Mouse (Mus musculus): Measurements from ENCODE around the gene Rtp3.

The Rtp3 gene

DNA sequence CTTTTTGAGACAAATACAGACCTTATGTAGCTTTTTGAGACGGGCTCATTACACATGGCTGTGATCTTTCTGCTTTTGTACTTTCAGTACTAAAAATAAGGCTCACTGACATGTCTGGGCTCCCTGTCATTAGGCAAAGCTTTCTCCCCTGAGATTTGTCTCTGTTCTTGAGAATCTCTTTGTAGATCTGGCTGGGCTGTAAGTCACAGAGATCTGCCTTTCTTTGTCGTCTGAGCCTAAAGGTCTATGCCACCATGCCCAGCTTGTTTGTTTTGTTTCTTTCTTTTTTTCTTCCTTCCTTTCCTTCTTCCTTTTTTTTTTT lies 24.5 kb downstream of the Rtp3 start:
- DNase-seq = no peak

DNA sequence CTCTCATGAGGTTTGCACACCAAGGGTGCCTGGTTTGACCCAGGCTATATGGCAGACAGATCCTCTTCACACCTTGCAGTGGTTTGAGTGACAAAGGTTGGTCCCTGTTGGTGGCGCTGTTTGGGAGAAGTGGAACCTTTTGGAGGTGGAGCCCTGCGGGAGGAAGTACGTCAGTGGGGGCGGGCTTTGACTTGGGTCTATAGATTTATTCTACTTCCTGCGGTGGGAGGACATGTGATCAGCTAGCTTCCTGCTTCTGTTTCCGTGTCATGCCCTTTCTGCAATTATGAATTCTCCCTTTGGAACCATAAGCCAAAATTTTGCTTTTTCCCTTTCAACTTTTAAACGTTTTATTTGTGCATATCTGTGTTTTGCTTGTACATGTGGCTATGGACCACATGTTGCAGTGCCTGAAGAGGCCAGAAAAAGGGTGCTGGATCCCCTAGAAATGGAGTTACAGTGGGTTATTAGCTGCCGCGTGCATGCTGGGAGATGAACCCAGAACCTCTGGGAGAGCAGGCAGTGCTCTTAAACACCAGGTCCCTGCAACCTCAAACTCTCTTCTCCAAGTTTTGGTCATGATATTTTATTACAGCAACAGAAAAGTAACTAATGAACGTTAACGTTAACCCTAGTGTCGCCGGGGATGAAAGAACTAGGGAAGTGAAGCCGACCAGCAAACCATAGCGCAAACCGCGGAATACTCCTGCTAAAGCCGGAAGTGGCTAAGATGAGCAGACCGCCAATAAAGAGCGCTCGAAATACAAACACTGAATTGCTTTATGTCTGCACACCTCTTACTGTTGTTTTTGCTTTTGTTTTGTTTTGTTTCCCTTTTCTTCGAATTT lies 25.1 kb downstream of the Rtp3 start:
- peak in 1 of 2 experiments; percentile 22 for DNase-seq

DNA sequence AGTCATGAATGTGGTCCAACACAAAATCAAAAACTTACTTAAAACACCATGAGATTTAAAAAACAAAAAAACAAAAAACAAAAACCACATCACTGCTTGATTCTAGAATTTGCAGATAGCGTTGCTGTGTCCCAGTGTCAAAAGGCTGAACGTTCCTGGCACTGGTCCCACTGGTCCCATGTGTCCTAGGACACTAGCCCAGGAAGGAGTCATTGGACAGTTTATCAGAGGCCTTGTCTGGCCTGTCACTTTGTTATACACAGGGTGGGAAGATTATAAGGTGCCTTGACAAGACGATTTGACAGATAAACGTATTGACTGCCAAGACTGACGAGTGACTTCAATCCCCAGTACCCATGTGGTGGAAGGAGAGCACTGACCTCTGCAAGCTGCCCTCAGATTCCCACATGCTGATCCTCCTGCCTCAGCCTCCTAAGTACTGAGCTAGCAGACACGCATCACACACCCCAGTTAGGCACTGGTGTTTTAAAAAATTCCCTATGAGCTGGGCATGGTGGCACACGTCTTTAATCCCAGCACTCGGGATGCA lies 26.7 kb downstream of the Rtp3 start:
- no peak for DNase-seq

- no peak for DNase-seq
Measured at GRCm38 (mm10) chr9:110961386-110961785, 29.0 kb downstream of the Rtp3 start.

DNA sequence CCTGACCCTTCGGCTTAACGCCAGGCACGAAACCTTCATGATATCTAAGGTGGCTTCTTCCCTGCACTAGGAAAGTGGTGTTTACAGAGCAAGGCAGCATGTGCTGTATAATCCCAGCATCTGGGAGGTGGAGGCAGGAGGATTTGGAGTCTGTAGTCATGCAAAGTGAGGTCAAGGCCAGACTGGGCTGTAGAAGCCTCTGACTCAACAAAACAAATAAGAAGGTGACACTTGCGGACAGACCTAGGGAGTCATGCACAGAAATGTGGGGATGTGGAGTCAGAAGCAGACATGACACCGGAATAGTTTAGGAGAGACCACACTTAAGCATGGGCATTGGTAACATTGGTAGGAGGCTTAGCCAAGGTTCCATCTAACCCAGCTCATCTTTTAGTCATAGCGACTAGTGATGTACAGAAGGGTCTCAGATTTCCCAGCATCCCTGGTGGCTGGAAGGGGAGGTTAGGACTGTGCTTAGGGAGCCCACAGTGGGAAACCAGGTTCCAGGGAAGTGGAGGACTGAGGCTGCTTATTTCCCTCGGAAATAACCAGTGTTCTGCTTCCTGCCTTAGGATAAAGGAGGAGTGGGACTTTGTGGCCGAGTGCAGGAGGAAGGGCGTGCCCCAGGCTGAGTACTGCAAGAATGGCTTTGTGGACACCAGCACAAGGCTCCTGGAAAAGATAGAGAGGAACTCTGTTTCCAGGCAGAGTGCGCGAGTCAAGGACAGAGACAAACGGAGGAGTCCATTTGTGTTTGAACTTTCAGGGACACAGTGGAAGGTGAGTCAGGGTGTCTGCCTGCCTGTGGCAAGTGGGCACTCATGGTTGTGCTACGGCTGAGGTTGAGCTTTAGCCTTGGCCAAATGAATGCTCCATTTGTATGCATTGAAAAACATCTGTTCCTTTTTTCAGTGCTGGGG lies 29.9 kb downstream of the Rtp3 start:
- DNase-seq = no peak

DNA sequence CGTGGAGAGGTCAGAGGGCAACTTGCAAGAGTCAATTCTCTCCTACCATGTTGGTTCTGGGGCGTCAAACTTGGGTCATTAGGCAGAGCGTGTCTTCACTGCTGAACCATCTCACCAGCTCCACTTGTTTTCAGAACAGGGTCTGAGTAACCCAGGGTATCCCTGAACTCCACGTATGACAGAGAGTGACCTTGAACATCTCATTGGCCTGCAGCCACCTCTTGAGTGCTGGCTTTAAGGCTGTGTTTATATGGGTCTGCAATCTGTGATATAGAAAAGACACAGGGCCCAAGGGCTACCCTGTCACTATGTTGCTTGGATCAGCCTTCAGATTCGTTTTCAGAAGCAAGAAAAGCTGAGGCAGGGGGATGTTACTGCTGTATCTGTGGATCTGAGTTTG lies 30.7 kb downstream of the Rtp3 start:
- no peak for DNase-seq

DNA sequence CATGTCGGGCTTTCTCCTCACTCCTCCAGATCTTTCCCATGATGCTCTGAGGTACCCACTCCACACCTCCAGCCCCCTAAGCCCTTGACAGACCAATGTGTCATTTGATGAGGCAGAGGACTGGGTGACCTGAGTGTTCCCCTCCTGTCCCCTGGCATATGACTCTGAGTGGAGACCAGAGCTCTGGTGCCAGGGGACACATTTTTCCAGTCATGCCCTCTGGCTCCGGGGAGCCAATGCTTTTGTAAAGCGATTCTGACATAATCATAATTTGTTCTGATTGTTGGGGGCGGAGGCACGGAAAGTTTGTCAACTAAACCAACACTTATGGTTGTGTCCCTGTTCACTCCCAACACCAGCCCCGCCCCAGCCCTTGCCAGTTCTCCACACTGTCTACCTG lies 34.4 kb downstream of the Rtp3 start:
- no peak for DNase-seq

DNA sequence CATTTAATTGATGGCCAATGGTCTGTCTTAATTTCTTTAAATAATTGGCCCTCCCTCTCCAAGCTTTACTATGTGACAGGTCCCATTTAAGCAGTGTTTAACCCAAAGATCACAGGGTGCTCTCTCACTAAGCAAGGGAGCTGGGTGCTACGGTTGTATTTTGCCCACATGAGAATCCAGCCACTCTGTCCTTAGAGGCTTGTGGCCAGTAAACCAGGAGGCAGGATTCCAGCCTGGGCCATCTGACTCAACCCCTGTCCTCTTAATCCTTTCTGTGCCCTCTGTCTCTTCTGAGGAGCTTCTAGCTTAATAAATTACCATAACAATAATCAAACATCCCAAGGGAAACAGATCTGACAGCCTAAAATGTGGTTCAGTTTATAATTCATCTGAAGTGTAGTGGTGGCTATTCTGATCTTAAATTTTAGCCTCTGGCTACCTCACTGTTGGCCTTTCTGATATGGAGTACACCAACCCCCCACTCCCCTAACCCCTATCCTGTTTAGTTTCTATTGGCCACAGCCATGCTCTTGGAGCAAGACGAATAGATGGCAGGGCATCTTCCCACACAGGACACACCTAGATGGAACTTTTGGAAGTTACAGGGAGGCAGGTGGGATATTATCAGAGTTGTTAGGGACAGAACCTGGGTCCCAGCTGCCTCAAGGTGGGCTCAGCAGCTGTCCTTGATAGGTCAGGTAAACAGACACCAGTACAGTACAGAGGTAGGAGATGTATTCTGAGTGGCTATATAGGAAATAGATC lies 35.5 kb downstream of the Rtp3 start:
- DNase-seq = no peak

DNA sequence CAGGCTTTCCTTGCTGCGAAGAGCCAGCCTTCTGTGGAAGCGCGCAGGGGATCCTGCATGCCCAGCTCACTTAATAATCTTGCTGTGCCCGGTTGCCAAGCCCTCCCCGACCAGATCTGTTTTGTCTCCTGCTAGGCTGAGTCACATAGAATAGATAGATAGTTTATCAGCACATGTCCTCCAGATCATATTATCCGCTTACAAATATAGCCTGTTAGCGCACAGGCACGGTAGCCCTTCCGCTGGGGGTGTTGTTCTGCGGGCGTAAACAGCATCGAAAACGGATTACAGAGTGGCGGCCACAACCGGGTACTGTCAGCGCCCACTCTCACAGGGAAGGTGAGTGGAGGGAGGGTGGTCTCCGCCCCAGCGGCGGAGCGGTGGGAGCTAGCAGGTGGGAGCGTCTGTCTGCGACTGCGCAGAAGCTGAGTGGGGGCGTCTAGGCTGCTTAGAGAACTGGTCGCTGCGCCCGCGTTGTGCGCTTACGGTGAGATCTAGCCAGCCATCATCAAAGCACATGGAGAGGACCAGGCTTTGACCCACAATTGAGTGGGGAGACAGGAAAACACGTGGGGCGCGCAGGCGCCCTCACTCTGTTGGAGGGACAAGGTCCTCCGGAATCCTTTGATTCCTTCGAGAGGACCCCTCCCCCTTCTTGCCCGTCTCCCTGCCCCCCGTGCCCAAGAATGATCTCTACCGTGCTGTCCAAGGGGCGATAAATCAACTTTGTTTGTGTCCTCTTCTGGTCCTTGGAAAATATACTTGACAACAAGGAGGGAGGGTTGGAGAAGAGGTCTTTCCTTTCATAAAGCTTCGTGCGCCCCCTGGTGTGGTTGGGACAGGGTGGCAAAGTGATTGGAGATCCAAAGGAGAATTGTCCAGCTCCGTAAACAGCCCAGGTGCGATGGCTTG lies 36.6 kb downstream of the Rtp3 start:
- peak in 1 of 2 experiments; percentile 32 for DNase-seq

DNA sequence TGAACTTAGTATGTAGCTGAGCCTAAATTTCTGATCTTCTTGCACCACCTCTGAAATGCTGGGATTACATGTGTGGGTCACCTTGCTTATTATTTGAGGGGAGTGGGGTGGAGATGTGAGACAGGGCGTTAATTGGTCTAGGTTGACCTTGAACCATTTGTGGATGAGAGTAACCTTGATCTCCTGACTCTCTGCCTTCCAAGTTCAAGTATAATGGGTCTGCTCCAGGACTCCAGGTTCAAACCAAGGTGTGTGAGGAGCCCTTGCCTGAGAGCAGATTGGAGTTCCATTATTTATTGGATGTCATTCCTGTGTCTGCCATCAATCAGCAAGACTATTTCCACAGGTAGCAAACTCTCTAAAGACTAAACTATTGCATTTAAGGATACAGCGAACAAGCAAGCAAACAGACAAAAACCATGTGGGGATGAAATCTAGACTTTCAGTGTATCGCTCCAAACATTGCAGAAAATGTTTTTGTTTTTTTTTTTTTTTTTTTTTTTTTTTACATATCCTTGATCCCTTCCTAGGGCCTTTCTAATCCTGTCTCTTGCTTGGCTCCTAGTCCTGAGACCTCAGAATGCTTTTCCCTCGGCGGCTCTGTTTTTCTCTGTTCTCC lies 37.3 kb downstream of the Rtp3 start:
- DNase-seq = no peak

GRCm38 (mm10) chr9:110952398-110952797 lies 38.0 kb downstream of the Rtp3 start:
- no peak for DNase-seq

DNA sequence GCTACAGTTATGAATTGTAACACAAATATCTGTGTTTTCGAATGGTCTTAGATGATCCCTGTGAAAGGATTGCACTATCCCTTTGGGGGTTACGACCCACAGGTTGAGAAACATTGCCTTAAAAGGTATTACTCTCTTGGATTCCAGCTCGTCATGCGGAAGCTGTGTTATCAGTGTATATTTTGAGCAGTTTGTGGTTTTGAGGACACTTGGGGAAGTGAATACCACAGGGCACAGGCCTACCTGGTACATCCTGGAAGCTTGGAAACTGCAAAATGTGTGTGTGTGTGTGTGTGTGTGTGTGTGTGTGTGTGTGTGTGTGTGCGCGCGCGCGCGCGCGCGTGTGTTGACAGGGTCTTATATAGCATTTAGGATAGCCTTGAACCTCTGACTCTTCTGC lies 38.5 kb downstream of the Rtp3 start:
- no peak for DNase-seq

DNA sequence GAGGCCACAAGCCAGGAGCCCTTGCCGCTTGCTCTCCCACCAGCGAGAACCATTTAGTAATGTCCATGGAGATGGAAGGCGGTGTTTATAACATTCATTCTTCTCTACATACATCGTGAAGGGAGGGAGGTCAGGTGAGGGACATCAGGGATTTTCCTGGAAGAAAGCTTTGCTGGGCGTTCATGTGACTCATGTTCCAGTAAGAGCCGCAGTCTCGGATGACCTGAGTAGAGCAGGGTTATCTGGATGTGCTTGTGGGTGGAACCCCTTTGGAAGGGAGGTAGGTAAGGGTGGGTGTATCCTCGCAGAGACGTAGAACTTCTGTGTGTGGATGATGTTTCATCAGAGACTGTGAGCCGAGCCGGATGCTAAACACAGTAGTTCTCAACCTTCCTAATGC lies 39.0 kb downstream of the Rtp3 start, which contains the start of gene Lrrc2:
Gene Lrrc2, plus strand, starts transcription at position 149 of the 400 bp plus-strand sequence.
- DNase-seq = no peak

DNA sequence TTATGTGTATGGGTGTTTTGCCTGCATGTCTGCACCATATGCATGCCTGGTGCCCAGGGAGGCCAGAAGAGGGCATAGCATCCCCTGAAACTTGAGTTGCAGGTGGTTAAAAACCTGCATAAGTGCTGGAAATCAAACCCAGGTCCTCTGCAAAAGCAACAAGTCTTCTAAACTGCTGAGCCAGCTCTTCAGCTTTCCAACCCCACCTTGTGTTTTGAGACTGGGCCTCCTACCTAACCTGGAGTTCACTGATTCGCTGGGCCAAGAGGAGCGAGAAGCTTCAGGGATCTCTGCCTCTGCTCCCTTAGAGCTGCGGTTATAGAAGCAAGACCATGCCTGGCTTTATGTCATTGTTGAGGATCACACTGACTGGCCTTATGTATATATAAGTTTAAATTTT lies 40.3 kb downstream of the Rtp3 start:
- no peak for DNase-seq

DNA sequence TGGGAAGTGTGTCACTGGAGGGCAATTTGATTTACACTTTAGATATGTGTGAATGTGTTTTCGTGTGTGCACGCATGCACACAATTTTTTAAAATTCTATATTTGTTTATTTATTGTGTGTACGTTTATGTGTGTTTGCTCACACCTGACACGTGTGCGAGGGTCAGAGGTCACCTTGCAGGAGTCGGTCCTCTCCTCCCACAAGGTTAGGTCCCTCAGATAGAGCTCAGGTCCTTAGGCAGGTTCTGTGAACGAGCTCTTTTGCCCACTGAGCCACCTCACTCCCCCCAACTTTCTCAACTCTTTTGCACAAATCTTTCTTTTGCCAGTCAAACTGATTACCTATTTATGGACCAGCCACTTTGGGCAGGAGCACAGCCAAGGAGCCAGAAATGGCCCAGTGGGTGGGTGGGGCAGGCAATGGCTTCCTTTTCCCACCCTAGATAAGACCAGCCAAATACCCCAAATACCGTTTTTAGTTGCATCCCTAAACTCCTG lies 41.5 kb downstream of the Rtp3 start:
- no peak for DNase-seq

- DNase-seq = no peak
Measured at GRCm38 (mm10) chr9:110947900-110948299, 42.5 kb downstream of the Rtp3 start.

- no peak for DNase-seq
Measured at GRCm38 (mm10) chr9:110947261-110947661, 43.1 kb downstream of the Rtp3 start.

DNA sequence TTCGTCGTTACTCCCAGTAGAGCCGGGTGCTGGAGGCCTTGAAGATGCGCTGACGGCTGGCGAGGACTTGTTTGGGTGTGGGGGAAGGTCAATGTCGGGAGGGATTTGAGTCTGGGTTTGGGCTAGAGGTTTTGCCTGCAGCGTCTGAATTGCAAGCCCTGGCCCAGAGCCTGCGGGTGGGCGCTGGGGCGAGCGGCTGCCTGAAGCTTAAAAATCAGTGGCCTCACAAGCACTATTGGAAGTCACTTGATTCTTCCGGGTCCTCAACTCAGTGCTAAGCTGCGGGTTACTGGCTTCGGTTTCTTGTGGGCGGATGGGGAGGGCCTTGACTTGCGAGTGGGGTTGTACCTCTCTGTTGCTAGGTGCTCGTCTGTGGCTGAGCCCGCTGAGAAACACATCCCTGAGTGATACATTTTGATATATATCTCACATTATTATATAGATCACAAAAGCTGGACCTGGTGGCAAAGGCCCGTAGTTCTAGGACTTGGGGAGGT lies 43.8 kb downstream of the Rtp3 start:
- peak in 1 of 2 experiments; percentile 4 for DNase-seq

DNA sequence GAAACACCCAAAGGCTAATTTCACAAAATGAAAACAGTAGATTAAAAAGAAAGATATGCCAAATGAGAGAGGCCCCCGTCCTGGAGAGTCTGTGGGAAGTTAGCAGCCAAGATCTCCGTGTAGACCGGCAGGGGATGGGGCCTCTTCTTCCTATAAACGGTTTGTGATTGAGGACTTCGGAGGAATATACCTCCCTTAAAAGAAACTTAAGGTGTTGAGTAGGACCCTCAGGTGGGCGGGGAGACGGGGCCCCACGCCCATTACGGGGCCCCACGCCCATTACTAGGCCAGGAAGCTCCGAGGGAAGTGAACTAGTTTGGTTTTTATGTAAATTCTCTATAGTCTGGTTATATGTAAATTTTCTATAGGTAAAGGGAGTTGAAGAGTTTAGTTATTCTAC lies 44.5 kb downstream of the Rtp3 start, which contains the start of gene Tdgf1:
Gene Tdgf1, minus strand, starts transcription at position 233 of the 400 bp plus-strand sequence.
- no peak for DNase-seq

- no peak for DNase-seq
Measured at GRCm38 (mm10) chr9:110945343-110945742, 45.0 kb downstream of the Rtp3 start.

GRCm38 (mm10) chr9:110944265-110944664 lies 46.1 kb downstream of the Rtp3 start:
- DNase-seq = no peak

Measured in spleen, adult 18-20 months (tissue).